Mouse (Mus musculus): ENCODE measurements around the gene Papola. TPM values are rescaled to one million over a fixed set of nuclear protein-coding genes. Genes with fewer than 3 reads are reported as not detected.

The Papola gene
- 163 and 167 TPM in 2 replicates for polyA plus RNA-seq (2015; fragmentation: Nextera tagmentation; extraction: Ambion mirVana)

GRCm38 (mm10) chr12:105784196-105784999, at the start of gene Papola:
Papola (plus strand) TSS chr12:105784694.
- Histone ChIP-seq H3K27ac (peak within 1 kb of the TSS; percentile 98), H3K4me3 (peak within 1 kb of the TSS; percentile 95), H3K27me3 (replicated peaks) (no peaks in the 10 kb centered on the region), H3K4me1 (peaks cover 24% of the 10 kb centered on the region), H3K9ac (peak within 1 kb of the TSS; percentile 91), H3K4me2 (peak within 1 kb of the TSS; percentile 80), H3K36me3 (replicated peaks) (no peaks in the 10 kb centered on the region), H3K9me3 (no peaks in the 10 kb centered on the region)
- WGBS = under 1% methylated on average over 57 of the region's 85 CpGs
- peak; percentile 97 for ATAC-seq (replicated peaks)

GRCm38 (mm10) chr12:105735226-105735888, 49.1 kb upstream of the Papola start:
- no peaks in the 10 kb centered on the region for H3K4me1 ChIP-seq
- H3K4me3 ChIP-seq = no peak overlapping the region
- H3K36me3 ChIP-seq (replicated peaks) = no peaks in the 10 kb centered on the region
- H3K4me2 ChIP-seq = no peak overlapping the region
- no peaks in the 10 kb centered on the region for H3K9me3 ChIP-seq
- no peak overlapping the region for H3K9ac ChIP-seq
- 75% methylated on average over 7 of the region's 7 CpGs for WGBS
- H3K27ac ChIP-seq = no peak overlapping the region
- ATAC-seq (replicated peaks) = no peak
- H3K27me3 ChIP-seq (replicated peaks) = no peaks in the 10 kb centered on the region

- no peaks in the 10 kb centered on the region for H3K9me3 ChIP-seq
- H3K4me3 ChIP-seq = no peak overlapping the region
- H3K27me3 ChIP-seq (replicated peaks) = no peaks in the 10 kb centered on the region
- H3K4me1 ChIP-seq = no peaks in the 10 kb centered on the region
- 94% methylated on average over 6 of the region's 6 CpGs for WGBS
- no peak overlapping the region for H3K4me2 ChIP-seq
- no peak for ATAC-seq (replicated peaks)
- H3K36me3 ChIP-seq (replicated peaks) = no peaks in the 10 kb centered on the region
- H3K27ac ChIP-seq = no peak overlapping the region
- no peak overlapping the region for H3K9ac ChIP-seq
These were observed 48.6 kb upstream of the Papola start for GRCm38 (mm10) chr12:105735889-105736251.

- Histone ChIP-seq H3K36me3 (replicated peaks) (no peaks in the 10 kb centered on the region), H3K9ac (no peak overlapping the region), H3K9me3 (no peaks in the 10 kb centered on the region), H3K4me1 (no peaks in the 10 kb centered on the region), H3K27ac (no peak overlapping the region), H3K4me3 (no peak overlapping the region), H3K4me2 (no peak overlapping the region), H3K27me3 (replicated peaks) (no peaks in the 10 kb centered on the region)
- no peak for ATAC-seq (replicated peaks)
- 83% methylated on average over 15 of the region's 15 CpGs for WGBS
These were observed 46.0 kb upstream of the Papola start for GRCm38 (mm10) chr12:105738316-105739096.

- Histone ChIP-seq H3K9me3 (no peaks in the 10 kb centered on the region), H3K36me3 (replicated peaks) (no peaks in the 10 kb centered on the region), H3K9ac (no peak overlapping the region), H3K27ac (no peak overlapping the region), H3K4me3 (no peak overlapping the region), H3K4me1 (no peaks in the 10 kb centered on the region), H3K27me3 (replicated peaks) (no peaks in the 10 kb centered on the region), H3K4me2 (no peak overlapping the region)
- no peak for ATAC-seq (replicated peaks)
- WGBS = 89% methylated on average over 8 of the region's 8 CpGs
These were observed 44.8 kb upstream of the Papola start for GRCm38 (mm10) chr12:105739656-105740055.

GRCm38 (mm10) chr12:105748114-105748513, 36.4 kb upstream of the Papola start:
- no peak overlapping the region for H3K9ac ChIP-seq
- WGBS = 88% methylated on average over 5 of the region's 5 CpGs
- no peaks in the 10 kb centered on the region for H3K36me3 ChIP-seq (replicated peaks)
- no peaks in the 10 kb centered on the region for H3K9me3 ChIP-seq
- H3K27me3 ChIP-seq (replicated peaks) = no peaks in the 10 kb centered on the region
- ATAC-seq (replicated peaks) = no peak
- no peaks in the 10 kb centered on the region for H3K4me1 ChIP-seq
- H3K4me2 ChIP-seq = no peak overlapping the region
- no peak overlapping the region for H3K27ac ChIP-seq
- H3K4me3 ChIP-seq = no peak overlapping the region

GRCm38 (mm10) chr12:105753813-105754212, 30.7 kb upstream of the Papola start:
- ATAC-seq (replicated peaks) = no peak
- Histone ChIP-seq H3K4me3 (no peak overlapping the region), H3K9me3 (no peaks in the 10 kb centered on the region), H3K36me3 (replicated peaks) (no peaks in the 10 kb centered on the region), H3K27me3 (replicated peaks) (no peaks in the 10 kb centered on the region), H3K27ac (no peak overlapping the region), H3K9ac (no peak overlapping the region), H3K4me1 (no peaks in the 10 kb centered on the region), H3K4me2 (no peak overlapping the region)
- 95% methylated on average over 10 of the region's 10 CpGs for WGBS

GRCm38 (mm10) chr12:105757816-105758497, 26.5 kb upstream of the Papola start:
- WGBS = 42% methylated on average over 15 of the region's 15 CpGs
- no peaks in the 10 kb centered on the region for H3K36me3 ChIP-seq (replicated peaks)
- no peak overlapping the region for H3K4me2 ChIP-seq
- H3K27ac ChIP-seq = no peak overlapping the region
- no peak for ATAC-seq (replicated peaks)
- no peaks in the 10 kb centered on the region for H3K9me3 ChIP-seq
- no peaks in the 10 kb centered on the region for H3K4me1 ChIP-seq
- no peak overlapping the region for H3K9ac ChIP-seq
- H3K4me3 ChIP-seq = no peak overlapping the region
- H3K27me3 ChIP-seq (replicated peaks) = no peaks in the 10 kb centered on the region

GRCm38 (mm10) chr12:105758911-105759310, 25.6 kb upstream of the Papola start:
- 88% methylated on average over 2 of the region's 2 CpGs for WGBS
- no peaks in the 10 kb centered on the region for H3K4me1 ChIP-seq

GRCm38 (mm10) chr12:105759849-105760478, 24.5 kb upstream of the Papola start:
- Histone ChIP-seq H3K9ac (no peak overlapping the region), H3K4me2 (no peak overlapping the region), H3K27ac (no peak overlapping the region), H3K4me1 (no peaks in the 10 kb centered on the region), H3K36me3 (replicated peaks) (no peaks in the 10 kb centered on the region), H3K4me3 (no peak overlapping the region), H3K27me3 (replicated peaks) (no peaks in the 10 kb centered on the region), H3K9me3 (no peaks in the 10 kb centered on the region)
- ATAC-seq (replicated peaks) = no peak
- 72% methylated on average over 10 of the region's 10 CpGs for WGBS

More at GRCm38 (mm10) chr12:105758911-105759310, 25.6 kb upstream of the Papola start:
- Histone ChIP-seq H3K27me3 (replicated peaks) (no peaks in the 10 kb centered on the region), H3K36me3 (replicated peaks) (no peaks in the 10 kb centered on the region), H3K9ac (no peak overlapping the region), H3K9me3 (no peaks in the 10 kb centered on the region), H3K27ac (no peak overlapping the region), H3K4me2 (no peak overlapping the region), H3K4me3 (no peak overlapping the region)
- no peak for ATAC-seq (replicated peaks)

GRCm38 (mm10) chr12:105761171-105761570, 23.3 kb upstream of the Papola start:
- H3K36me3 ChIP-seq (replicated peaks) = no peaks in the 10 kb centered on the region
- no peak overlapping the region for H3K27ac ChIP-seq
- no peaks in the 10 kb centered on the region for H3K4me1 ChIP-seq
- ATAC-seq (replicated peaks) = no peak
- no peaks in the 10 kb centered on the region for H3K9me3 ChIP-seq
- H3K27me3 ChIP-seq (replicated peaks) = no peaks in the 10 kb centered on the region
- no peak overlapping the region for H3K4me2 ChIP-seq
- no peak overlapping the region for H3K9ac ChIP-seq
- H3K4me3 ChIP-seq = no peak overlapping the region
- 58% methylated on average over 11 of the region's 11 CpGs for WGBS

All from midbrain, embryonic 15.5 days (tissue).